Mouse (Mus musculus): ENCODE measurements around the gene Cyp2j12. TPM values are rescaled to one million over a fixed set of nuclear protein-coding genes. Genes with fewer than 3 reads are reported as not detected.
"Not testable (repeated sequence)": the region's sequence is repeated elsewhere in the genome, so short reads cannot be mapped to it uniquely, and the experiment has no call there.

Gene Cyp2j12
- polyA plus RNA-seq, 1 experiment from 2014 or later, result not detected

DNA sequence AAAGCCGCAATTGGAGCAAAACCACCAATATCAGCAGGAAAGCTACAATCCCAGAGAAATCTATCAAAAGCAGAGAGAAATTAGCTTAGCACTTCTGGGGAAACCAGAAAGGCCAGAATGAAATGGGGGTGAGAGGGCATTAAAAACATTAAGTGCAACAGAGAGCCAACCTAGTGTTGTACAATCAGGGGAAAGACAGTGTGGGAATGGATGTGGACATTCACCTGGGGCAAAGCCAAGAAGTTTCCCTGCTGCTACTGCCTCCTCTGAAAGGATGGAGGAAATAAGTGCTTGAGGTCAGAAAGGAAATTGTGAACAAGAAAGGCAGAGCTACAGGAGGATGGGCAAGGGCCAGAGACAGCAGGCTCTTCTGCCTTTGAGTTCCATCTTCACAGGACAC lies 1.7 kb downstream of the Cyp2j12 start:
- Histone ChIP-seq H3K4me3 (ENCODE audit: low read depth, low read length) (no peak overlapping the region), H3K9me3 (ENCODE audit: low read length) (no peaks in the 10 kb centered on the region), H3K9ac (replicated peaks) (no peak overlapping the region), H3K27me3 (ENCODE audit: insufficient read depth, low read length) (no peaks in the 10 kb centered on the region), H3K27ac (ENCODE audit: low read depth) (no peak overlapping the region), H3K36me3 (replicated peaks; ENCODE audit: insufficient read depth, low read length) (no peaks in the 10 kb centered on the region), H3K4me2 (ENCODE audit: low read depth, low read length) (no peak overlapping the region), H3K4me1 (ENCODE audit: insufficient read depth) (no peaks in the 10 kb centered on the region)
- TF ChIP-seq EP300 (IDR thresholded peaks at IDR 0.05; ENCODE audit: low read depth) (no peak), CTCF (IDR thresholded peaks at IDR 0.05; ENCODE audit: low read depth) (no peak)
- ATAC-seq, result no peak
- DNase-seq, result no peak
- 82% methylated on average over 1 of the region's 1 CpGs for WGBS (ENCODE audit: insufficient replicate concordance)

DNA sequence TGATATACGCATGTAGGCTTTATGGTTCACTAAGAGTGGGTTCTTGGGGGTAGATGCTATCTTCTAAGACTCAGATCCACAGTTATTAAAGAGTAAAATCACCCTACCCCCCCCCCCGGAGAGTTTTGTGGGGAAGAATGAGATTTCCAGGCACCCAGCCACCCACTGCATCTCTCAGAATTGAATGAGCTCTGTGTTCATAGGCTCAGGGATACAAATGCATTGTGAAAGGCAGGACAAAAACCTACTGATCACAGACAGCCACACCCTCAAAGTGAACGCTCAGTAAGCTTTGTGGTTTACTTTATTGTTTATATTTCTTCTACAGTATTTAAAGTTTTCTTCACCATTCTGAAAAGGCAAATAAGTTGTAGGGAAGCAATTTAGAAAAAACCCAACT lies 6.7 kb downstream of the Cyp2j12 start:
- Histone ChIP-seq H3K27me3 (ENCODE audit: insufficient read depth, low read length) (no peaks in the 10 kb centered on the region), H3K36me3 (replicated peaks; ENCODE audit: insufficient read depth, low read length) (no peaks in the 10 kb centered on the region), H3K9me3 (ENCODE audit: low read length) (no peaks in the 10 kb centered on the region), H3K9ac (replicated peaks) (no peak overlapping the region), H3K4me3 (ENCODE audit: low read depth, low read length) (no peak overlapping the region), H3K27ac (ENCODE audit: low read depth) (no peak overlapping the region), H3K4me1 (ENCODE audit: insufficient read depth) (no peaks in the 10 kb centered on the region), H3K4me2 (ENCODE audit: low read depth, low read length) (no peak overlapping the region)
- ATAC-seq (no peak), DNase-seq (no peak)
- no peak for TF ChIP-seq CTCF (IDR thresholded peaks at IDR 0.05; ENCODE audit: low read depth)
- TF ChIP-seq EP300 (IDR thresholded peaks at IDR 0.05; ENCODE audit: low read depth), result no peak
- WGBS (ENCODE audit: insufficient replicate concordance), result 70% methylated on average over 3 of the region's 3 CpGs

DNA sequence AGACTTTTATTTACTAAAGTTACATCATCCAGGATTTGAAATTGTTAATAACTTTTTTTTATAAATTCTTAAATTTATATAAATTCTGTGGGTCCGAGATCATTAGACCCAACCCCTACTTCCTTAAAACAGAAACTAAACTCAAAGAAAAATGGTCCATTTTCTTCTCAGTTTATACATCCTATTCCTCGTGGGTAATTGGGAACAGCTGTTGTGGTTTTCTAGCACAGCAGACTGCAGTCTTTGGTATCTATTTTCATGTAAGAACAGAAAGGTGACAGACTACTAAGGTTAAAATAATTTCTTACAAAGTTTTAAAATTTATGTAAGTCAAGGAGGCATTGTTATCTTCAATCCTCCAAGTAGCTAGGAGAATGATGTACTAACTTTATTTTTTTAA lies 44.1 kb downstream of the Cyp2j12 start:
- no peak for ATAC-seq
- TF ChIP-seq EP300 (IDR thresholded peaks at IDR 0.05; ENCODE audit: low read depth) (no peak), CTCF (IDR thresholded peaks at IDR 0.05; ENCODE audit: low read depth) (no peak)
- Histone ChIP-seq H3K4me1 (ENCODE audit: insufficient read depth) (no peaks in the 10 kb centered on the region), H3K27me3 (ENCODE audit: insufficient read depth, low read length) (no peaks in the 10 kb centered on the region), H3K4me2 (ENCODE audit: low read depth, low read length) (no peak overlapping the region), H3K36me3 (replicated peaks; ENCODE audit: insufficient read depth, low read length) (no peaks in the 10 kb centered on the region), H3K9me3 (ENCODE audit: low read length) (no peaks in the 10 kb centered on the region), H3K9ac (replicated peaks) (no peak overlapping the region), H3K27ac (ENCODE audit: low read depth) (no peak overlapping the region), H3K4me3 (ENCODE audit: low read depth, low read length) (no peak overlapping the region)
- DNase-seq, result no peak
- WGBS (ENCODE audit: insufficient replicate concordance), result 50% methylated on average over 2 of the region's 2 CpGs

DNA sequence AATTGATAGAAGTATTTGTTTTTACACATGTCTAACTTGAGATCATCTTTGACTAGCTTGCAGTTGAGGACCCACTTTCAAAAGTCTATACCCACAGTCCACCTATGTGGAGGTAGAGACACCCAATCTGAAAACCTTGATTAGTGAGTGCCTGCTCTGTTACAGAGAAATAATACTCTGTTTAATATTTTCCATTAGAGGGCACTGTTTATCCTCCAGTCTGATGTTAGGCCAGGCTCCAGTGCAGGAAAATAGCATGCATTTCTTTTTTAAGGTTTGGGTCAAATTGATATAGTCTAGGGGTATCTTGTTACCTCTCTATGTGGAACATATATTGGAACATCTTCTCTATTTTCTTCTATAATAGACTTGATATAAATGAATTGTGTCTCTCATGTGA lies 49.1 kb downstream of the Cyp2j12 start:
- no peak for ATAC-seq
- TF ChIP-seq EP300 (IDR thresholded peaks at IDR 0.05; ENCODE audit: low read depth) (no peak), CTCF (IDR thresholded peaks at IDR 0.05; ENCODE audit: low read depth) (no peak)
- no peak overlapping the region for H3K9ac ChIP-seq (replicated peaks)
- no peak overlapping the region for H3K4me2 ChIP-seq (ENCODE audit: low read depth, low read length)
- H3K27ac ChIP-seq (ENCODE audit: low read depth), result no peak overlapping the region
- no peaks in the 10 kb centered on the region for H3K9me3 ChIP-seq (ENCODE audit: low read length)
- H3K4me3 ChIP-seq (ENCODE audit: low read depth, low read length), result no peak overlapping the region
- H3K4me1 ChIP-seq (ENCODE audit: insufficient read depth), result no peaks in the 10 kb centered on the region
- no peaks in the 10 kb centered on the region for H3K27me3 ChIP-seq (ENCODE audit: insufficient read depth, low read length)
- H3K36me3 ChIP-seq (replicated peaks; ENCODE audit: insufficient read depth, low read length), result no peaks in the 10 kb centered on the region
- no peak for DNase-seq

DNA sequence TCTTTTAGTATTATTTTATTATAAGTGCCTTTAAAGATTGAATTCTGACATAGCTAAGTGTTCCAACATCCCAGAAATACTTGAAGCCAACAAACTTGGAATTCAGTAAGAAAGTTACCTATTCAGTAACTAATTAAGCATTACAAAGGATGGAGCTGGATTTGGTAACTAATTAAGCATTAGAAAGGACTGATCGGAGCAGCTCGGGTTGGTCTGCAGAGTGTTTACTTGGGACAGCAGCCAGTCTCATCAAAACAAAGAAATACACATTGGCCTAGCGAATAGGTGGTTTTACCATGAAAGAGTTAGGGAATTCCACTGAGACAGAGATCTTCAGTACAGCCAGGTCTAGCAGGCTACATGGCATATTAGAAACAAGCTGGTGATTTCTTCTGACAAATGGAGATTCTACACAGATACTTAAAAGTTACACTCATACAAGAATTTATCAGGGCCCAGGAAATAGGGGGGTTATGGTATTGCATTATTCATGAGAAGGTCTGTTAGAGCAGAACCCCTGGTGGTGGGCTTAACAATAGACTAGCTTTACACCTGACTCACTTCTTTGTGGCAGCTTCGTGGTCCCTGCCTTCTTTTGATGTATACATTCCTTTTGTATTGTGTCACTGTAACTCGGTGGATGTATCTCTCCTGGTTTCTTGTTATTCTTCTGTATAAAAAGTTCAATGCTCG lies 51.5 kb downstream of the Cyp2j12 start:
- H3K4me1 ChIP-seq (ENCODE audit: insufficient read depth); H3K27ac ChIP-seq (ENCODE audit: low read depth); H3K9me3 ChIP-seq (ENCODE audit: low read length); DNase-seq; H3K27me3 ChIP-seq (ENCODE audit: insufficient read depth, low read length); H3K9ac ChIP-seq (replicated peaks); ATAC-seq; H3K36me3 ChIP-seq (replicated peaks; ENCODE audit: insufficient read depth, low read length); H3K4me2 ChIP-seq (ENCODE audit: low read depth, low read length); H3K4me3 ChIP-seq (ENCODE audit: low read depth, low read length): not testable (repeated sequence)
- WGBS (ENCODE audit: insufficient replicate concordance), result 63% methylated on average over 6 of the region's 6 CpGs

DNA sequence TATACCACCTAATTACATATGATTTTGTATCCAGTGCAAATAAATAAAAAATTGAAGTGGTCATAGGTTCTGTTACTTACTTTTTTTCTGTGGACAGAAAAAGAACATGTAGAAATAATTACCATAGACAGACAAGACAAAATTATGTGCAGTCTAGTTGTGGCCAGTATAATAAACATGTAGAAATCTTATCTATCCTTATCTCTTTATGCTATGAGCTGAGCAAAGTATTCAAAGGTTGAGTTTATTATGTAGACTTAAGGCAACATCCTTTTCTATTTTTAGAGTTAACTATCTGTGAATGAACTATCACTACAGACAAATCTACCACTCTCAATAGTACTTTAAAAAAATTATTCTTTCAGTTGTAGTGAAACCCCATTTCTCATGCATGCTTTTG lies 62.6 kb downstream of the Cyp2j12 start:
- DNase-seq (no peak), ATAC-seq (no peak)
- no peak overlapping the region for H3K9ac ChIP-seq (replicated peaks)
- H3K9me3 ChIP-seq (ENCODE audit: low read length), result no peaks in the 10 kb centered on the region
- H3K4me3 ChIP-seq (ENCODE audit: low read depth, low read length), result no peak overlapping the region
- no peak for TF ChIP-seq EP300 (IDR thresholded peaks at IDR 0.05; ENCODE audit: low read depth)
- no peak for TF ChIP-seq CTCF (IDR thresholded peaks at IDR 0.05; ENCODE audit: low read depth)
- H3K36me3 ChIP-seq (replicated peaks; ENCODE audit: insufficient read depth, low read length), result no peaks in the 10 kb centered on the region
- H3K4me2 ChIP-seq (ENCODE audit: low read depth, low read length), result no peak overlapping the region
- H3K4me1 ChIP-seq (ENCODE audit: insufficient read depth), result no peaks in the 10 kb centered on the region
- H3K27ac ChIP-seq (ENCODE audit: low read depth), result no peak overlapping the region
- no peaks in the 10 kb centered on the region for H3K27me3 ChIP-seq (ENCODE audit: insufficient read depth, low read length)

Data from liver, postnatal 0 days (tissue).